Mouse (Mus musculus) intestine, postnatal 0 days (tissue): ENCODE measurements around the gene Mfap2. TPM values are rescaled to one million over a fixed set of nuclear protein-coding genes. Genes with fewer than 3 reads are reported as not detected.

Experiments
- ATAC-seq: fragments of 200-750 bp; cut with Nextera tagmentation; 2 replicates; pipeline ENCODE4 v1.8.0; 2017; ENCODE audit warnings: mild to moderate bottlenecking, moderate TSS enrichment, moderate library complexity
- H3K27ac ChIP-seq: fragments of 300-500 bp; sonication (generic); 2 replicates; pipeline ENCODE4 v1.5.1; 2014; ENCODE audit warnings: mild to moderate bottlenecking, low read depth, low read length, moderate library complexity
- H3K27me3 ChIP-seq: fragments of 300-500 bp; sonication (generic); replicated peaks from 2 replicates; pipeline ENCODE4 v1.6.1; 2014; ENCODE audit warnings: low read length, mixed read lengths; ENCODE audit not compliant: control insufficient read depth, insufficient read depth
- H3K36me3 ChIP-seq: fragments of 300-500 bp; sonication (generic); 2 replicates; pipeline ENCODE4 v1.6.1; 2014; ENCODE audit warnings: mild to moderate bottlenecking, moderate library complexity; ENCODE audit not compliant: control insufficient read depth, insufficient read depth
- H3K4me1 ChIP-seq: fragments of 300-500 bp; sonication (generic); replicated peaks from 2 replicates; pipeline ENCODE4 v1.6.1; 2014; ENCODE audit warnings: antibody characterized with exemption, low read length, mixed read lengths; ENCODE audit not compliant: control insufficient read depth, insufficient read depth
- H3K4me2 ChIP-seq: fragments of 300-500 bp; sonication (generic); replicated peaks from 2 replicates; pipeline ENCODE4 v1.6.1; 2014; ENCODE audit warnings: low read depth, mild to moderate bottlenecking, moderate library complexity
- H3K4me3 ChIP-seq: fragments of 300-500 bp; sonication (generic); 2 replicates; pipeline ENCODE4 v1.5.1; 2014; ENCODE audit warnings: low read depth, low read length
- H3K9ac ChIP-seq: fragments of 300-500 bp; sonication (generic); 2 replicates; pipeline ENCODE4 v1.6.1; 2014; ENCODE audit warnings: mild to moderate bottlenecking, low read depth, low read length
- H3K9me3 ChIP-seq: fragments of 300-500 bp; sonication (generic); 2 replicates; pipeline ENCODE4 v1.6.1; 2016; ENCODE audit warnings: mixed run types; ENCODE audit not compliant: control insufficient read depth
- CTCF ChIP-seq: sonication (generic); IDR thresholded peaks from 2 replicates; pipeline ENCODE4 v1.5.1; 2016; ENCODE audit warnings: low read depth, mild to moderate bottlenecking, control low read depth, antibody characterized with exemption, moderate library complexity
- WGBS: fragments of 180-500 bp; shearing (Covaris S2); extraction: QIAGEN DNeasy Blood & Tissue Kit; methylation state at CpG from one replicate; pipeline ENCODE4 v1.1.7; 2014; 5-methylcytosine and 5-hydroxymethylcytosine counted together
- polyA plus RNA-seq: library from polyadenylated mRNA; unstranded; fragments of >200 nt; fragmentation: Nextera tagmentation; extraction: Ambion mirVana; gene quantifications from 2 replicates; pipeline ENCODE4 v1.2.1, GENCODE M21; 2015

Mfap2 gene
- polyA plus RNA-seq: 117 and 138 TPM in 2 replicates

DNA sequence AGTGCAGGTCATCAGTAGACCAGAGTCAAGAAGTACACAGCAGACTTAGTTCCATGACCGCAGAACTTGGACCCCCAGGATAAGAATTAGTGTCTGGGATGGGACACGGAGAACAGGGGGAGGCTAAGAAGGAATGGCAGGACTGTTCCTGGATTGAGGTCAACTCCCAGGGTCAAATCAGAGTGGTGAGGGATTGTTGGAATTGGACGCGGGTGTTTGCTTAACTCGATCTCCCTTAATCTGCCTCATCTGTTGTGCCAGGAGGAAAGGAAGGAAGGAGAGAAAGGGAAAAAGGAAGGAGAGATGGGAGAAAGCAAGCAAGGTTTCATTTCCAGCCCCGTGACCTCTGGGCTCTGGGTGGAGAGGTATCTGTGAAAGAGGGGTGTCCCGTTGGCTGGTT is at the start of gene Mfap2:
Gene Mfap2, plus strand, starts transcription at position 301 of the 400 bp plus-strand sequence.
- ATAC-seq: no peak
- Histone ChIP-seq H3K4me1 (0 out of 2 replicates have a peak, but pooled peaks cover 4% of the 10 kb centered on the region), H3K27me3 (peaks cover 5% of the 10 kb centered on the region; the same call in 1 of the 2 replicates), H3K9ac (peak within 1 kb of the TSS; percentile 69), H3K9me3 (no peaks in the 10 kb centered on the region), H3K27ac (peak within 1 kb of the TSS; percentile 28), H3K4me2 (peak within 1 kb of the TSS; percentile 70), H3K36me3 (peaks cover 24% of the 10 kb centered on the region; the same call in 1 of the 2 replicates), H3K4me3 (peak within 1 kb of the TSS; percentile 54)
- WGBS: 18% methylated on average over 7 of the region's 7 CpGs
- TF ChIP-seq CTCF: no peak

- Histone ChIP-seq H3K4me2 (peak within 1 kb of the TSS; percentile 75), H3K4me3 (peak within 1 kb of the TSS; percentile 76), H3K9ac (peak within 1 kb of the TSS; percentile 85), H3K27me3 (no peaks in the 10 kb centered on the region), H3K27ac (peak within 1 kb of the TSS; percentile 87), H3K9me3 (no peaks in the 10 kb centered on the region), H3K36me3 (peaks cover 1% of the 10 kb centered on the region; the same call in 1 of the 2 replicates), H3K4me1 (no peaks in the 10 kb centered on the region; the same call in 1 of the 2 replicates)
- ATAC-seq: peak; percentile 93
- no peak for TF ChIP-seq CTCF
- 2% methylated on average over 37 of the region's 37 CpGs for WGBS
Measured at GRCm38 (mm10) chr4:140960781-140961466, 49.3 kb upstream of the Mfap2 start, which contains the start of gene Sdhb. Sdhb (plus strand) TSS chr4:140961203.

GRCm38 (mm10) chr4:140961467-140962206 is 48.6 kb upstream of the Mfap2 start:
- TF ChIP-seq CTCF: no peak; the same call in 1 of the 2 replicates
- Histone ChIP-seq H3K4me3 (peak overlapping the region; percentile 76), H3K4me1 (no peaks in the 10 kb centered on the region; the same call in 1 of the 2 replicates), H3K9ac (peak overlapping the region; percentile 85), H3K27me3 (no peaks in the 10 kb centered on the region), H3K36me3 (peaks cover 9% of the 10 kb centered on the region; the same call in 1 of the 2 replicates), H3K27ac (peak overlapping the region; percentile 87), H3K9me3 (no peaks in the 10 kb centered on the region), H3K4me2 (peak overlapping the region; percentile 75)
- WGBS: under 1% methylated on average over 38 of the region's 38 CpGs
- ATAC-seq: peak; percentile 19

- Histone ChIP-seq H3K9ac (peak overlapping the region; percentile 85; the same call in 1 of the 2 replicates), H3K9me3 (no peaks in the 10 kb centered on the region), H3K27me3 (no peaks in the 10 kb centered on the region), H3K4me3 (peak overlapping the region; percentile 76), H3K4me2 (peak overlapping the region; percentile 75), H3K4me1 (no peaks in the 10 kb centered on the region; the same call in 1 of the 2 replicates), H3K27ac (peak overlapping the region; percentile 87), H3K36me3 (peaks cover 15% of the 10 kb centered on the region; the same call in 1 of the 2 replicates)
- WGBS: 45% methylated on average over 8 of the region's 8 CpGs
- TF ChIP-seq CTCF: no peak
- ATAC-seq: no peak
Measured at GRCm38 (mm10) chr4:140962207-140962909, 47.9 kb upstream of the Mfap2 start.

GRCm38 (mm10) chr4:140962950-140963349 is 47.3 kb upstream of the Mfap2 start:
- no peaks in the 10 kb centered on the region for H3K27me3 ChIP-seq
- peak; percentile 9 for ATAC-seq
- H3K4me3 ChIP-seq: no peak overlapping the region
- no peak overlapping the region for H3K9ac ChIP-seq
- no peak for TF ChIP-seq CTCF
- 12% methylated on average over 5 of the region's 5 CpGs for WGBS
- no peaks in the 10 kb centered on the region; the same call in 1 of the 2 replicates for H3K4me1 ChIP-seq
- peak overlapping the region; percentile 21 for H3K27ac ChIP-seq
- H3K4me2 ChIP-seq: peak overlapping the region; percentile 75
- no peaks in the 10 kb centered on the region for H3K9me3 ChIP-seq
- peaks cover 21% of the 10 kb centered on the region; the same call in 1 of the 2 replicates for H3K36me3 ChIP-seq
